Mouse (Mus musculus) CH12.LX (cell line): ENCODE data around the gene Akap9. TPM values are rescaled to one million over a fixed set of nuclear protein-coding genes. Genes with fewer than 3 reads are reported as not detected.
A peak's percentile ranks its signal among the peaks of the same experiment; 100 is the strongest.

Experiments
- DNase-seq: peaks from one replicate; pipeline ENCODE4 v3.0.0-alpha.2; 2013; ENCODE audit errors: extremely low read depth
- H3K27ac ChIP-seq: 2 replicates; pipeline ENCODE4 v1.5.1; 2012; ENCODE audit warnings: low read depth, mild to moderate bottlenecking, control low read depth, moderate library complexity; ENCODE audit not compliant: insufficient read depth
- H3K27me3 ChIP-seq: replicated peaks from 2 replicates; pipeline ENCODE3; 2012; ENCODE audit warnings: inconsistent platforms
- H3K36me3 ChIP-seq, 2 experiments: replicated peaks in 1 of 2; 2 replicates each; pipeline versions ENCODE3 to v1.6.1; 2012; ENCODE audit warnings: inconsistent platforms in 1 of 2, low read length in 1 of 2, mild to moderate bottlenecking in 1 of 2, mixed read lengths in 1 of 2, moderate library complexity in 1 of 2; ENCODE audit not compliant: control insufficient read depth in 1 of 2, insufficient read depth in 1 of 2
- H3K4me1 ChIP-seq, 2 experiments: 2 replicates each; pipeline ENCODE4 v1.6.1; 2012; ENCODE audit warnings: inconsistent platforms in 1 of 2, moderate library complexity in 1 of 2; ENCODE audit not compliant: insufficient read depth in 2 of 2, control insufficient read depth in 1 of 2
- H3K4me2 ChIP-seq: 2 replicates; pipeline ENCODE4 v1.6.1; 2012; ENCODE audit warnings: low read depth, mild to moderate bottlenecking, control low read depth; ENCODE audit not compliant: poor library complexity, insufficient read depth, severe bottlenecking
- H3K4me3 ChIP-seq, 3 experiments: fragments of 150-350 bp in 1 of 3; sonication (generic) in 1 of 3; replicated peaks in 1 of 3; 2 replicates each; pipeline versions ENCODE3 to v1.5.1; 2011 to 2012; ENCODE audit warnings: low read depth in 2 of 3, low read length in 2 of 3, mild to moderate bottlenecking in 2 of 3, moderate library complexity in 2 of 3, control low read depth in 1 of 3, improper control_type of control experiment in 1 of 3, inconsistent platforms in 1 of 3, mixed read lengths in 1 of 3; ENCODE audit not compliant: poor library complexity in 1 of 3
- H3K79me2 ChIP-seq: replicated peaks from 2 replicates; pipeline ENCODE4 v1.6.1; 2012; ENCODE audit warnings: mild to moderate bottlenecking, moderate library complexity; ENCODE audit not compliant: control insufficient read depth, poor library complexity, insufficient read depth, severe bottlenecking; ENCODE audit errors: extremely low read depth
- H3K9ac ChIP-seq: 2 replicates; pipeline ENCODE4 v1.6.1; 2012; ENCODE audit warnings: low read depth, mild to moderate bottlenecking, control low read depth, moderate library complexity; ENCODE audit not compliant: insufficient read depth
- H3K9me3 ChIP-seq: replicated peaks from 2 replicates; pipeline ENCODE3; 2012; ENCODE audit warnings: low read length, inconsistent platforms, mixed read lengths
- BHLHE40 ChIP-seq: IDR thresholded peaks from 2 replicates; pipeline ENCODE4 v1.6.1; 2011; ENCODE audit warnings: mild to moderate bottlenecking, low read depth, low read length, improper control_type of control experiment
- CTCF ChIP-seq, 2 experiments: IDR thresholded peaks in 1 of 2; conservative IDR thresholded peaks in 1 of 2; 2 replicates each; pipeline ENCODE4 v1.5.1; 2011 to 2012; ENCODE audit warnings: low read depth in 2 of 2, low read length in 2 of 2, improper control_type of control experiment in 1 of 2, inconsistent platforms in 1 of 2, mild to moderate bottlenecking in 1 of 2, moderate library complexity in 1 of 2
- ELF1 ChIP-seq: IDR thresholded peaks from 2 replicates; pipeline ENCODE4 v1.6.1; 2014; ENCODE audit warnings: low read depth, mild to moderate bottlenecking, inconsistent platforms, low read length, improper control_type of control experiment
- EP300 ChIP-seq: IDR thresholded peaks from 2 replicates; pipeline ENCODE4 v1.6.1; 2011; ENCODE audit warnings: low read length, improper control_type of control experiment
- ETS1 ChIP-seq: conservative IDR thresholded peaks from 2 replicates; pipeline ENCODE4 v1.6.1; 2012; ENCODE audit warnings: low read depth, mild to moderate bottlenecking, inconsistent platforms, low read length, improper control_type of control experiment, moderate library complexity
- GABPA ChIP-seq: IDR thresholded peaks from 2 replicates; pipeline ENCODE4 v1.6.1; 2012; ENCODE audit warnings: low read depth, low read length, improper control_type of control experiment, inconsistent platforms; ENCODE audit not compliant: insufficient replicate concordance
- IRF4 ChIP-seq: IDR thresholded peaks from 2 replicates; pipeline ENCODE4 v1.6.1; 2014; ENCODE audit warnings: low read depth, mild to moderate bottlenecking, inconsistent platforms, low read length, improper control_type of control experiment
- JUND ChIP-seq: conservative IDR thresholded peaks from 2 replicates; pipeline ENCODE4 v1.6.1; 2011; ENCODE audit warnings: low read depth, low read length, improper control_type of control experiment
- KAT2A ChIP-seq: IDR thresholded peaks from 2 replicates; pipeline ENCODE4 v1.6.1; 2012; ENCODE audit warnings: low read length, improper control_type of control experiment, inconsistent platforms; ENCODE audit not compliant: insufficient replicate concordance
- MEF2A ChIP-seq: IDR thresholded peaks from 2 replicates; pipeline ENCODE4 v1.6.1; 2014; ENCODE audit warnings: low read depth, mild to moderate bottlenecking, inconsistent platforms, low read length, improper control_type of control experiment, borderline replicate concordance
- MXI1 ChIP-seq: IDR thresholded peaks from 2 replicates; pipeline ENCODE4 v1.6.1; 2011; ENCODE audit warnings: mild to moderate bottlenecking, low read depth, low read length, improper control_type of control experiment
- NELFE ChIP-seq: IDR thresholded peaks from 2 replicates; pipeline ENCODE4 v1.6.1; 2011; ENCODE audit warnings: low read depth, low read length, improper control_type of control experiment
- PAX5 ChIP-seq: IDR thresholded peaks from 2 replicates; pipeline ENCODE4 v1.6.1; 2012; ENCODE audit warnings: low read length, inconsistent platforms, mixed read lengths
- POLR2A ChIP-seq: IDR thresholded peaks from 2 replicates; pipeline ENCODE4 v1.6.1; 2011; ENCODE audit warnings: low read depth, mild to moderate bottlenecking, improper control_type of control experiment, low read length
- POLR2AphosphoS2 ChIP-seq: IDR thresholded peaks from 2 replicates; pipeline ENCODE4 v1.6.1; 2011; ENCODE audit warnings: low read depth, low read length, improper control_type of control experiment
- RAD21 ChIP-seq: IDR thresholded peaks from 2 replicates; pipeline ENCODE4 v1.6.1; 2011; ENCODE audit warnings: low read depth, mild to moderate bottlenecking, low read length, improper control_type of control experiment, moderate library complexity
- SMC3 ChIP-seq: IDR thresholded peaks from 2 replicates; pipeline ENCODE4 v1.6.1; 2011; ENCODE audit warnings: low read depth, low read length, improper control_type of control experiment
- TBP ChIP-seq: conservative IDR thresholded peaks from 2 replicates; pipeline ENCODE4 v1.6.1; 2011; ENCODE audit warnings: low read depth, low read length, improper control_type of control experiment
- USF1 ChIP-seq: IDR thresholded peaks from 2 replicates; pipeline ENCODE4 v1.6.1; 2014; ENCODE audit warnings: low read depth, mild to moderate bottlenecking, inconsistent platforms, low read length, improper control_type of control experiment
- ZNF384 ChIP-seq: IDR thresholded peaks from 2 replicates; pipeline ENCODE4 v1.6.1; 2012; ENCODE audit warnings: low read depth, low read length, improper control_type of control experiment, inconsistent platforms
- dilution Hi-C: fragments of 300-500 bp; cut with MboI; formaldehyde crosslinking; loops from 2 replicates; pipeline ENCODE4 v1.14.3; 2020; ENCODE audit warnings: low sequenced_read_pairs; ENCODE audit not compliant: extremely low pct_unique_long_range_greater_than_20kb, extremely low pct_ligation_motif_present
- in situ Hi-C: fragments of 300-500 bp; cut with MboI; formaldehyde crosslinking; loops from 3 replicates; pipeline ENCODE4 v1.14.3; 2019; ENCODE audit warnings: low sequenced_read_pairs, low pct_ligation_motif_present, low pct_unique_long_range_greater_than_20kb, mixed read lengths
- polyA plus RNA-seq: library from polyadenylated mRNA; unstranded; fragments of >175 nt; gene quantifications from 2 replicates; pipeline ENCODE4 v1.2.1, GENCODE M21; 2012; ENCODE audit warnings: low read depth; ENCODE audit not compliant: insufficient read length
- total RNA-seq, 2 experiments: library from RNA; depleted of rRNA; stranded (reverse); fragments of 300-350 nt in 1 of 2; fragments of >200 nt in 1 of 2; gene quantifications; 2 replicates each; pipeline ENCODE4 v1.2.3; 2012 to 2014

Gene Akap9
- total and polyA plus RNA-seq, 3 experiments = 10.3 to 15.6 (median 12.8) TPM

- H3K36me3 ChIP-seq = peaks cover 13 to 53% of the 10 kb centered on the region in 2 experiments
Observed at GRCm38 (mm10) chr5:4040372-4040771, 112.5 kb downstream of the Akap9 start.

DNA sequence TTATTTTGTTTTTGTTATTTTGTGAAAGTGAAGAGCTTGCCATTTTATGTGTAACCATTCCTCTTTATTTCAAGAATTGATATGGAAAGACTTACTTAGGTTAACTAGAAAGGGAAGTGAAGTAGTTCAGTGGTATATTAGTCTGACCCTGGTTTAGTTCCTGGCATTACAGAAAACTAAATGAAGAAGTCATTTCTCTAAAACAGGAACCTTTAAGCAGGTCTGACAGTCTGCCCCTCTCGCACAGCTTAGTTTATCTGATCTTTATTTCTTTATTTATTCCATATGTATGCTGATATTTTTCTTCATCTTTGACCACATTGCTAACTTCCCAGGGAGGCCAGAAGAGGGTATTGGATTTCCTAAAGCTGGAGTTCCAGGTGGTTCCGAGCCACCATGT is 113.1 kb downstream of the Akap9 start:
- no peak overlapping the region for H3K9ac ChIP-seq
- H3K4me2 ChIP-seq = no peak overlapping the region
- in situ Hi-C loops = no loop called here
- H3K9me3 ChIP-seq = no peaks in the 10 kb centered on the region
- no peak for DNase-seq
- H3K27ac ChIP-seq = no peak overlapping the region
- no peaks in the 10 kb centered on the region for H3K4me1 ChIP-seq
- H3K79me2 ChIP-seq = no peaks in the 10 kb centered on the region
- dilution Hi-C loops = no loop called here
- TF ChIP-seq MEF2A (no peak), SMC3 (no peak), IRF4 (no peak), ZNF384 (no peak), GABPA (no peak), EP300 (no peak), JUND (no peak), ETS1 (no peak), KAT2A (no peak), PAX5 (no peak)
- TF ChIP-seq, all 38 proteins: peak for 0
- H3K36me3 ChIP-seq = peaks cover 11 to 51% of the 10 kb centered on the region in 2 experiments
- H3K4me3 ChIP-seq = no peak overlapping the region
- no peaks in the 10 kb centered on the region for H3K27me3 ChIP-seq

More at GRCm38 (mm10) chr5:4040372-4040771, 112.5 kb downstream of the Akap9 start:
- dilution Hi-C loops (no loop called here), in situ Hi-C loops (no loop called here)
- no peaks in the 10 kb centered on the region for H3K4me1 ChIP-seq
- H3K27ac ChIP-seq = no peak overlapping the region
- H3K4me2 ChIP-seq = no peak overlapping the region
- H3K4me3 ChIP-seq = no peak overlapping the region
- H3K9me3 ChIP-seq = peaks cover 3% of the 10 kb centered on the region
- no peak overlapping the region for H3K9ac ChIP-seq
- no peaks in the 10 kb centered on the region for H3K79me2 ChIP-seq
- TF ChIP-seq SMC3 (peak; percentile 60), POLR2A (no peak), USF1 (no peak), NELFE (no peak), ELF1 (no peak), EP300 (no peak), TBP (no peak), POLR2AphosphoS2 (no peak), RAD21 (peak; percentile 56), MXI1 (no peak), CTCF (conservative IDR thresholded peaks at IDR 0.05 in 1 of 2, IDR thresholded peaks at IDR 0.05 in 1 of 2; ENCODE audit: low read depth in 2 of 2, low read length in 2 of 2) (peak; percentile 17 to 62; a peak in 2 of 4 replicates), BHLHE40 (no peak)
- TF ChIP-seq, all 38 proteins: peak for 3
- peak; percentile 31 for DNase-seq
- no peaks in the 10 kb centered on the region for H3K27me3 ChIP-seq
